Mouse (Mus musculus) kidney, adult 9 months (tissue): ENCODE results near the gene Sapcd2.
"Not testable (repeated sequence)": the region's sequence is repeated elsewhere in the genome, so short reads cannot be mapped to it uniquely, and the experiment has no call there.

Experiments
- DNase-seq: peaks from one replicate; pipeline ENCODE4 v3.0.0; 2022

Gene Sapcd2

GRCm38 (mm10) chr2:25373431-25373830 is 1.3 kb downstream of the Sapcd2 start:
- DNase-seq: no peak

GRCm38 (mm10) chr2:25376589-25376988 is 4.5 kb downstream of the Sapcd2 start:
- DNase-seq: peak; percentile 68

- DNase-seq: no peak
Measured at GRCm38 (mm10) chr2:25384492-25384891, 12.4 kb downstream of the Sapcd2 start.

GRCm38 (mm10) chr2:25391266-25391665 is 19.1 kb downstream of the Sapcd2 start:
- DNase-seq: no peak

GRCm38 (mm10) chr2:25394281-25395221 is 22.4 kb downstream of the Sapcd2 start:
- peak; percentile 27 for DNase-seq

GRCm38 (mm10) chr2:25395721-25396596 is 23.8 kb downstream of the Sapcd2 start, which contains the start of gene Entpd2:
Entpd2 (plus strand) TSS chr2:25395874.
- peak; percentile 73 for DNase-seq

DNA sequence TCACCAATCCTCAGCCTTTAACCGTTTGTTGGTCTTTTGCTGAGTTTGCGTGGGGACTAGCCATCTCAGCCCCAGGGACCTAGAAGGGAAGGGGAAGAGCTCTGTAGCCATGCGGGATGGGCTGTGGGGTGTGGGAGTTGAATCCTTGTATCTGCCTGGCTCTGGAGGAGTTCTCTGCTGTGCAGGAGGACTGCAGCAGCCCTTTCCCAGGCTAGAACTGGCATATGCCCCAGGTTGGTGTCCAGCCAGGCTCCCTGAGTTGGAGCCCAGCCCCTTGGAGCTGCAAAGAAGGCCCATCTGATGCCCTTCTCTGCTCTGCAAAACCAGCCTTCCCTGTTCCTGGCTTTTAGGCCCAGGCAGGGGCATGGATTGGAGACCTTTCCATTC is 24.5 kb downstream of the Sapcd2 start:
- DNase-seq: no peak

DNA sequence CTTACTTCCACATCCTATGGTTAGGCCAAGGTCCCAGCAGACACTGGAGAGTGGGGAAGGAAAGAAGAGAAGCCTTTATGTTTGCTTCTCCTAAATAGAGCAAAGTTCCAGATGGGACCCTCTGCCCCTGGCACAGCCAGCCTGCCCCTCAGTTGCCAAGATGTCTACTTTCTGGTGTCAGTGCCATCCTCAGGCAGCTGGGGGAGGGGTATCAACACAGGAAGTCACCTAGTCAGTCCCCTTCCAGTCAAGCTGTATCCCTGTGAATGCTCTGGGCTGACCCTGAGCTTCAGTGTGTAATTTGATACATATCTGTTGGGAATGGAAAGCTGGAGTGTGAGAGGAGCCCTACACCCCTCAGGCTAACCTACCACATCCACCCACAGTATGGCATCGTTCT is 24.9 kb downstream of the Sapcd2 start:
- no peak for DNase-seq

DNA sequence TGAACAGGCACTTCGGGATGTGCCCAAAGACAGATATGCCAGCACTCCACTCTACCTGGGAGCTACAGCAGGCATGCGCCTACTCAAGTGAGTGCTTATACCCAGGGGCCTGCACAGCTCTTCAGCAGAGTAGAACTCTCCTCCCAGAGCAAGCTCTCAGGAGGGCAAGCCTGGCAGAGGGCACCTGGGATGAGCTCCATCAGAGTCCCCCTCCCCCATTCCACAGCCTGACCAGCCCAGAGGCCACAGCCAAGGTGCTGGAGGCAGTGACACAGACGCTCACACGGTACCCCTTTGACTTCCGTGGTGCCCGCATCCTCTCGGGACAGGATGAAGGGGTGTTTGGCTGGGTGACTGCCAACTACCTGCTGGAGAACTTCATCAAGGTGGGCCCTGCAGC is 25.9 kb downstream of the Sapcd2 start:
- DNase-seq: no peak

DNA sequence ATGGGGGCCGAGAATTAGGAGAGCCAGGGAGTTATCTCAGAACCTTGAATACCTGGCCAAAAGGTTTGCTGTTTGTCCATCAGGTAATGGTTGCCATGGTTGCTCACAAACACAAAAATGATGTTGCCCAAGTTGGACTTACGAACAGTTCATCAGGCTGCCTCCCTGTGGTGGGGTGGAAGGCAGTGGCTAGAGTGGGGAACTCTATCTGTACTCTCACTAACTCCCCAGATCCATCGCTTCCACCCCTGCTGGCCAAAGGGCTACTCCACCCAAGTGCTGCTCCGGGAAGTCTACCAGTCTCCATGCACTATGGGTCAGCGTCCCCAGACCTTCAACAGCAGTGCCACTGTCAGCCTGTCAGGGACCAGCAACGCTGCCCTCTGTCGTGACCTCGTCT is 26.9 kb downstream of the Sapcd2 start, which contains the start of gene Npdc1:
Gene Npdc1 (plus strand): TSS at position 301 of the 400 bp plus-strand sequence.
- no peak for DNase-seq

- no peak for DNase-seq
Measured at GRCm38 (mm10) chr2:25400291-25400690, 28.2 kb downstream of the Sapcd2 start.

- peak; percentile 65 for DNase-seq
Measured at GRCm38 (mm10) chr2:25400764-25401163, 28.6 kb downstream of the Sapcd2 start.

DNA sequence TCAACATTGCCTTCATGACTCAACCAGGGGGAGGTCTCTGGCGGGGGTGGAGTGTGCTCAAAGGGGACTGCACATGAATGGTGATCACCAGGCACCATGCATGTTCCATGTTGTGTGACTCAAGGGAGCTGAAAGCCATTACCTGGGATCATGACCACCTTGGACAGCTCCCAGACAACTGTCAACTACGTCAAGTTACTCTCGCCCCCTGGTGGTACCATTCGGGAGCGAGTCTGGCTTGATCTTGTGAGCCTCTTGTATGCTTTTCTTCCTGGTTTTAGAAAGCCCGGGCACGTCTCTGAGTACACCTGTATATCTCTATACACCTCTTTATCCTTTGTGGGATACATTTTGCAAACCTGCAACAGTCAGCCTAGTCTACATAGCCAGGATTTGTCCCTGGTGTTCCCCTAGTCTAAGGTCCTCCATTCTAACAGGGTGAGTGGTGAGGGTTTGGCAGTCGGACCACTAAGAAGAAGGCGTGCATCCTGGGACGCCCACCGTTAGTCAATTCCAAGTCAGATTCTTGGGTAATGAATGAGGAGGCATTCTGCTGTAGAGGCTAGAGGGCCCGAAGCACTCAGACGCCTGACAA is 30.4 kb downstream of the Sapcd2 start:
- peak; percentile 92 for DNase-seq

- peak; percentile 54 for DNase-seq
Measured at GRCm38 (mm10) chr2:25402972-25403601, 31.0 kb downstream of the Sapcd2 start.

GRCm38 (mm10) chr2:25403994-25404393 is 31.9 kb downstream of the Sapcd2 start:
- DNase-seq: no peak

- no peak for DNase-seq
Measured at GRCm38 (mm10) chr2:25408908-25409307, 36.8 kb downstream of the Sapcd2 start.

- DNase-seq: not testable (repeated sequence)
Measured at GRCm38 (mm10) chr2:25413436-25413835, 41.3 kb downstream of the Sapcd2 start.

DNA sequence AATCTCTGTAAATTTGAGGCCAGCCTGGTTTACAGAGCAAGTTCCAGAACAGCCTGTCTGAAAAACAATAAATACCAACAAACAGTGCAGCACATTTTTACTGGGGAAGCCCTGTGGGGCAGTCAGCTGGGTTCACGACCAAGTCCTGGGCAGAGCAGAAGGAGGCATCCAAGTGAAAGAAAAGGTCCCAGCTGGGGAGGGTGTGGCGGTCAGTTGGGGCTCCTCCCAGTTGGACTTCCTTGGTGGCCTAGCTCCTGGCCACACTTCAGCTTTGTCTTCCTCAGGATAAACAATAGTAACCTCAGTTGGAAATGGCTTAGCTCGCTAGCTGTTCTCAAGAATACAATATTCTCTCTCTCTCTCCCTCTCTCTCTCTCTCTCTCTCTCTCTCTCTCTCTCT is 45.3 kb downstream of the Sapcd2 start:
- DNase-seq: no peak

DNA sequence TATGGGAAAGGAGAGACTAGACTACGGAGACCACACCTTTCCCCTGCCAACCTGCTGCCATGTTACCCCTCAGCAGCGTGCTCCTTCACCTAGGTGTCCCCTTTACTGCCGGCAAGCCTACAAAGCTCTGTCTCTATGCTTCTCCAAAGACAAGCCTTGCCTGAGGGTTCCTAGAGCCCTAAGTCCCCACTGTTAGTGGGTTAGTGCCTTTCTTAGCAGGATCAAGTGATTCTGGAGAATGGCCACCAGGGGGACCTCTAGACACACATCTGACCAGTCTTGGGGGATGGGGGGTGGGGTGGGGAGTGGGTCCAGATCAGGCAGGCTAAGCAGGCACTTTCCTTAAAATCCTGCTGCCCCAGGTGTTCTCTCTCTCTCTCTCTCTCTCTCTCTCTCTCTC is 49.8 kb downstream of the Sapcd2 start:
- peak; percentile 51 for DNase-seq

- DNase-seq: no peak
Measured at GRCm38 (mm10) chr2:25422587-25423410, 50.7 kb downstream of the Sapcd2 start, which contains the start of gene Fut7. Fut7 (plus strand) TSS chr2:25423267.

GRCm38 (mm10) chr2:25423626-25424025 is 51.5 kb downstream of the Sapcd2 start:
- no peak for DNase-seq

- no peak for DNase-seq
Measured at GRCm38 (mm10) chr2:25425481-25425880, 53.4 kb downstream of the Sapcd2 start.
